Mouse (Mus musculus) embryonic facial prominence, embryonic 14.5 days (tissue): ENCODE results near the gene Irak4. TPM values are rescaled to one million over a fixed set of nuclear protein-coding genes. Genes with fewer than 3 reads are reported as not detected.

ENCODE experiments used
- ATAC-seq: fragments of 200-750 bp; cut with Nextera tagmentation; 2 replicates; pipeline ENCODE4 v1.8.0; 2017; ENCODE audit warnings: low read depth, moderate number of reproducible peaks, moderate TSS enrichment
- DNase-seq: peaks from one replicate; pipeline ENCODE4 v3.0.0-alpha.2; 2015; ENCODE audit warnings: low spot score
- H3K27ac ChIP-seq: fragments of 300-500 bp; sonication (generic); replicated peaks from 2 replicates; pipeline ENCODE4 v1.5.1; 2014; ENCODE audit warnings: low read depth, mild to moderate bottlenecking, low read length, moderate library complexity
- H3K27me3 ChIP-seq: fragments of 300-500 bp; sonication (generic); replicated peaks from 2 replicates; pipeline ENCODE4 v1.6.1; 2014; ENCODE audit warnings: low read length; ENCODE audit not compliant: control insufficient read depth, insufficient read depth
- H3K36me3 ChIP-seq: fragments of 300-500 bp; sonication (generic); 2 replicates; pipeline ENCODE4 v1.6.1; 2014; ENCODE audit warnings: low read length, mixed read lengths; ENCODE audit not compliant: control insufficient read depth, insufficient read depth
- H3K4me1 ChIP-seq: fragments of 300-500 bp; sonication (generic); 2 replicates; pipeline ENCODE4 v1.6.1; 2014; ENCODE audit warnings: antibody characterized with exemption, low read length; ENCODE audit not compliant: control insufficient read depth, insufficient read depth
- H3K4me2 ChIP-seq: fragments of 300-500 bp; sonication (generic); 2 replicates; pipeline ENCODE4 v1.6.1; 2014; ENCODE audit warnings: low read depth, mild to moderate bottlenecking, low read length, moderate library complexity, mixed read lengths
- H3K4me3 ChIP-seq: fragments of 300-500 bp; sonication (generic); 2 replicates; pipeline ENCODE4 v1.5.1; 2014; ENCODE audit warnings: low read depth, mild to moderate bottlenecking, low read length
- H3K9ac ChIP-seq: fragments of 300-500 bp; sonication (generic); 2 replicates; pipeline ENCODE4 v1.6.1; 2014; ENCODE audit warnings: low read depth, mild to moderate bottlenecking, low read length, moderate library complexity, mixed read lengths
- H3K9me3 ChIP-seq: fragments of 300-500 bp; sonication (generic); 2 replicates; pipeline ENCODE4 v1.6.1; 2016; ENCODE audit warnings: low read length; ENCODE audit not compliant: control insufficient read depth
- WGBS: fragments of 180-500 bp; shearing (Covaris S2); extraction: QIAGEN DNeasy Blood & Tissue Kit; methylation state at CpG from one replicate; pipeline ENCODE4 v1.1.7; 2014; 5-methylcytosine and 5-hydroxymethylcytosine counted together
- polyA plus RNA-seq: library from polyadenylated mRNA; unstranded; fragments of >200 nt; fragmentation: Nextera tagmentation; extraction: Ambion mirVana; gene quantifications from 2 replicates; pipeline ENCODE4 v1.2.1, GENCODE M21; 2014

Irak4 gene
- polyA plus RNA-seq = 4.4 and 5.2 TPM in 2 replicates

DNA sequence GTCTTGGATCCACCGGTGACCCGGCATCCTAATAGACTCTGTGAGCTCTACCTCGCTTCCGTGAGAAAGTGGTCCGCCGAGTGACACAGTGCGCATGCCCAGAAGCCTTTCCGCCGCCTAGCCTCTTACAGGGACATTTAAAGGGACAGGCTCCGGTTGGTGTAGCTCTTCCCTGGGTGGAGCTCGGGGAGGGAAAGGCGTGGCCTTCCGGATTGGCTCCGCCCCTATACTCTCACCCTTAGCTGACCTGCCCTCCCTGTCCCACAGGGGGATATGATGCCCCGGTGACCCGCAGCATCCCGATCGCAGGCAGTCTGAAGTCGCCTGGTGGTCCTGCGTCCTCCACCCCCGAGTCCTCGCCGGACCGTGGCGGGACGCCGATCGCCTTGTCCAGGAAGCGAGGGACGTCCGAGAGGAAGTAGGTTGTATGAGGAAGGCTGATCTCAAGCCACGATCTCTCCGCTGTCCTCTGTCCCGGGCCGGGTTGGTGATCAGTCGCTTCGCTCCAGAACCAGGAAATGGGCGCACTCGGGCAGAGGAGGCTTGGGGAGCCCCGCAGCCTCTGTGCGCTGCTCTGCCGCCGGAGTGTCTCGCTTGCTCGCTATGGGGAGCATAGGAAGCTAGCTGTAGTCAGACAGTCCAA is at the start of gene Irak4, which contains the start of gene Pus7l:
Gene Irak4, plus strand, starts transcription at position 235 of the 643 bp plus-strand sequence.
Gene Pus7l, minus strand, starts transcription at position 139 of the 643 bp plus-strand sequence.
- H3K4me2 ChIP-seq = peak within 1 kb of the TSS; percentile 84
- under 1% methylated on average over 41 of the region's 45 CpGs for WGBS

DNA sequence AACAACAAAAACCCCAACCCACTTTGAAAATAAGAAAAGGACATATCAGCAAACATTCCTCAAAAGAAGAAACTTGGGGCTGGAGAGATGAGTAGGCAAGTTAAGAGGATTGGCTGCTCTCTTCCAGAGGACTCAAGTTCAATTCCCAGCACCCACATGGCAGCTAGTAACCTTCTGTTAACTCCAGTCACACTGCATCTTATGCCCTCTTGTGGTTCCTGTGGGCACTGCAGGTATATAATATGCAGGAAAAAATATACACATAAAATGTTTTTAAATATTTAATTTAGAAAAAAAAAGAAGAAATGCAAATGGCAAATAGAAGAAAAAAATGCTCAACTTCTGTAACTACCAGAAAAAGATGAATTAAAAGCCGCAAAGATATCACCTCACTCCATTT is 49.0 kb upstream of the Irak4 start:
- no peak overlapping the region for H3K9ac ChIP-seq
- no peak for ATAC-seq
- 0 out of 2 replicates have a peak, but pooled peaks cover 7% of the 10 kb centered on the region for H3K9me3 ChIP-seq
- no peak overlapping the region for H3K27ac ChIP-seq
- H3K36me3 ChIP-seq = no peaks in the 10 kb centered on the region
- no peak overlapping the region for H3K4me2 ChIP-seq
- no peak overlapping the region for H3K4me3 ChIP-seq
- DNase-seq = no peak
- H3K4me1 ChIP-seq = no peaks in the 10 kb centered on the region
- H3K27me3 ChIP-seq = no peaks in the 10 kb centered on the region
- 95% methylated on average over 1 of the region's 1 CpGs for WGBS

More for the DNA sequence above, at the start of gene Irak4, which contains the start of gene Pus7l:
- Histone ChIP-seq H3K9me3 (no peaks in the 10 kb centered on the region), H3K27me3 (no peaks in the 10 kb centered on the region), H3K4me3 (peak within 1 kb of the TSS; percentile 74), H3K9ac (peak within 1 kb of the TSS; percentile 71), H3K36me3 (no peaks in the 10 kb centered on the region), H3K4me1 (peaks cover 4% of the 10 kb centered on the region; the same call in 1 of the 2 replicates), H3K27ac (no peak within 1 kb of the TSS; the same call in 1 of the 2 replicates)
- peak; percentile 99 for ATAC-seq
- peak; percentile 97 for DNase-seq

DNA sequence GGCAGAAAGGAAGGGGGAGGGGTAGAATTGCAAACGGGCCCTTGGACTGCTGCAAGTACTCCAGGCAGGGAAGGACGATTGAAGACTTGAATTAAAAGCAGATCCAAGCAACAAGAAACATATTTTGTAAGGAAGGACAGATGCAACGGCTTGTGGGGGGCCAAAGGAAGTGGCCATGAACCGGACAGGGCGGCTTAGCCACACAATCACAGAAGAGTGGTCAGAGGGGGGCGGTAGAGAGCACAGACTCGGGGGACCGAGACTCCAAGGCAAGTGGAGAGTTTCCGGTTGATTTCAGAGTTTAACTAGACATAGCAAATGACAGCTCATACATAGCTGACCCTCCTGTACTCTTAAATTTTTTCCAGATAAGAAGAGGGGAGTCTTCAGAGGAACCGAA is 47.5 kb upstream of the Irak4 start:
- Histone ChIP-seq H3K9ac (no peak overlapping the region), H3K4me2 (no peak overlapping the region), H3K27ac (no peak overlapping the region), H3K9me3 (0 out of 2 replicates have a peak, but pooled peaks cover 7% of the 10 kb centered on the region), H3K27me3 (no peaks in the 10 kb centered on the region), H3K4me1 (no peaks in the 10 kb centered on the region), H3K36me3 (no peaks in the 10 kb centered on the region), H3K4me3 (no peak overlapping the region)
- ATAC-seq (no peak), DNase-seq (no peak)
- 53% methylated on average over 10 of the region's 10 CpGs for WGBS

DNA sequence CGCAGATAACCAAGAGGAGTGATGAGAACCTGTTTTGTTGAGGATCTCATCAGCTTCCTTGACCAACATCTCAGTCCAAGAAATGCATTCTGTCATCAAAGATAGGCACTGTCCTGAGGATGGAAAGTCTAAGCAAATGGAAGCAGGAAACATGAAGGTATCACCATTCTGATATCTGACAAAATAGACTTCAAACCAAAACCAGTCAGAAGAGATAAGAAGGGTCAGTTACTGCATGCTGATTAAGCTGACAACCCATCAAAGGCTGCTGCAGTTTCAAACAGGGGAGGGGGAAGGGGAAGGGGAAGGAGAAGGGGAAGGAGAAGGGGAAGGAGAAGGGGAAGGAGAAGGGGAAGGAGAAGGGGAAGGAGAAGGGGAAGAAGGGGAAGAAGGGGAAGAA is 44.2 kb upstream of the Irak4 start:
- H3K9me3 ChIP-seq = 0 out of 2 replicates have a peak, but pooled peaks cover 4% of the 10 kb centered on the region
- H3K4me3 ChIP-seq = no peak overlapping the region
- H3K27me3 ChIP-seq = no peaks in the 10 kb centered on the region
- no peak for ATAC-seq
- no peak overlapping the region for H3K9ac ChIP-seq
- H3K4me1 ChIP-seq = no peaks in the 10 kb centered on the region
- no peak overlapping the region for H3K4me2 ChIP-seq
- 76% methylated on average over 1 of the region's 1 CpGs for WGBS
- H3K36me3 ChIP-seq = no peaks in the 10 kb centered on the region
- no peak overlapping the region for H3K27ac ChIP-seq
- no peak for DNase-seq

DNA sequence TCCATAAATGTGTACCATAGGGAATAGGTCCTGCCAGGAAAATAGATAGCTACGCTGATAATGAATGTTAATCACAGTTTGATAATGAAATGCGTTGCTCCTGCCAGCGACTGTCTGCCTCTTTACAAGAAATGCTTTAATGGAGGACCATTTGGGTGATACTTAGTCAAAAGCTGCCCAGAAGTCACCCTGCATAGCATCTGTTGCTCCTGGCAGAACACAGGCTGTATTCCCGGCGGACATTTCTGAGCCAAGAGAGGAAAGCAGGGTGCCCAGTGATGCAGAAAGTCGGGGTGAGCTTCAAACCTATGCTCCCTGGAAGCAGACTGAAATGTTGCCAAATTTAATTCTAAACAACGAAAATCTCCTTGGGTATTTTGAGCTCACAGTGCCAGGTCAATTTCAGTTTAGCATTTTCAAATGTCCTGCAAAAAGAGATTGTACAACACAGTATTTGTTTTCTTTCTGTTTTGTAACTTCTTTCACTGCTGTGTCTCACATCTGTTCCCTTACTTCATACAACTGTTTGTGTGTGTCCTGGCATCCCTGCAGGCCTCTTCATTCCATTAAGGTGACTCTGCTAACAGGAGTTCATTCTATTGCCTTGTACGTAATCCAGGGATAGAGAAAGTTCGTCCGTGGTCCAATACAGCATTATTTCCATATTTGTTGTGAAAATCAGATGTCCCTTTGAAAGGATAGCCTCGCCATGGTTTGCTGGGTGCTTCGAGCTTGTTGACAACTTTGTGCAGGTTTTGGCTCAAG is 39.8 kb upstream of the Irak4 start:
- 67% methylated on average over 12 of the region's 12 CpGs for whole genome bisulfite sequencing
- no peak for ATAC-seq
- H3K4me3 ChIP-seq = no peak overlapping the region

DNA sequence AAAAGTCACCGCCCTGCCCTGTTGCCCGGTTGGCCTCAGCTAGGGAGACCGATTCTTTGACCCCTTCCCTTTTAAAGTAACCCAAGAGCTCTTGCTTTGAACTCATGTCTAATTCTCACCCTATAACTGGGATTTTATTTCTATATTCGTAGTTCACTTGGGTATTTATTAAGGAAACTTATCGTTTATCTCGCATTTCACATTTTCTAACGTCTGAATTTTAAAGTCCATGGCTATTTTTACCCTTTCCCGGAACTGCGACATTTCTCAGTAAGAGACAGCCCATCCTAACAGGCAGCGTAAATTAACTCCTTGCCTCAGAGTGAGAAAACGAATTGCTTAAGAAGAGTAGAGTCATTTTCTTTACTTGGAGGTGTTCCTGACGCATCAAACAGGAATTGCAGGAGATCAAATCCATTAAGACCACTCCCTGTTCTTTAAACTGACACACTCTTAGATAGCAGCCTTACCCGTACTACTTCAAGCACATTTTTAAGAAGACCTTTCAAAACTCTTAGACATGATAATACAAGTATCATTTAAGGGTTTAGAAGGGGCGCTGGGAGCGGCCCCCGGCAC is 25.4 kb upstream of the Irak4 start:
- H3K36me3 ChIP-seq = 0 out of 2 replicates have a peak, but pooled peaks cover 3% of the 10 kb centered on the region
- no peaks in the 10 kb centered on the region for H3K27me3 ChIP-seq
- H3K4me1 ChIP-seq = no peaks in the 10 kb centered on the region
- H3K27ac ChIP-seq = no peak overlapping the region
- WGBS = 74% methylated on average over 16 of the region's 16 CpGs
- H3K4me2 ChIP-seq = no peak overlapping the region
- H3K9ac ChIP-seq = no peak overlapping the region
- no peak for DNase-seq
- no peak for ATAC-seq
- no peaks in the 10 kb centered on the region for H3K9me3 ChIP-seq
- no peak overlapping the region for H3K4me3 ChIP-seq

More for the DNA sequence above, 39.8 kb upstream of the Irak4 start:
- Histone ChIP-seq H3K9me3 (no peaks in the 10 kb centered on the region), H3K27ac (no peak overlapping the region), H3K27me3 (no peaks in the 10 kb centered on the region), H3K4me1 (no peaks in the 10 kb centered on the region), H3K9ac (no peak overlapping the region), H3K4me2 (no peak overlapping the region), H3K36me3 (no peaks in the 10 kb centered on the region)
- DNase-seq = peak; percentile 54

DNA sequence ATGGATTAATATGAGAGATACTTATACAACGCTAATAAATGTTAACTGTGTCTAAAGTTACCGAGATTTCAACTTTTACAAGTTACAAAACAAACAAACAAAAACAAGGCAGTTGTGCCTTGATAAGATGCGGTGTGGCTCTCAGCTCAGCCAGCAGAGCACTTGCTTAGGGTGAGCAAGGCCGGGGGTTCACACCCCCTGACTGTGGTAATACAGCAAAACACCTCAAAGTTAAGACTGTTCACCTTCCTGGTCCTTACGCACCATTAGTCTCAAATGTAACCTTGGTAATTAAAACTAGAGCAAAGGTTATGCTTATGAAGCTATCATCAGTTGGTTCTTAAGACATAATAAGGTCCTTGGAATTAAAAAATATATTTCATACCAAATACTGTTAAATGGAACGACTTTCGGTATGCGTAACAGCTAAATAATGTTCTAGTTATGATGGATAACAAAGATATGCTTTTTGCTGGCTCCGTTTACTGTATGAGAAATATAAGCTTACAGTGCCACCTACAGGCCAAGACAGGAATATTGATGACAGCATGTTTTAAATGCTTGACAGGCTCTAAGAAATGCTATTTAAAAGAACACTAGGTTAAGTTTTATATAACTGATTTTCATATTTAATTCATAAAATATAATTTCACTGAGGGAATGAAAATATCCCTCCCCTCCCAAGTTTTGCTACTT is 23.1 kb upstream of the Irak4 start:
- H3K27ac ChIP-seq = no peak overlapping the region
- H3K36me3 ChIP-seq = 0 out of 2 replicates have a peak, but pooled peaks cover 12% of the 10 kb centered on the region
- no peaks in the 10 kb centered on the region for H3K27me3 ChIP-seq
- H3K4me3 ChIP-seq = no peak overlapping the region
- peak; percentile 79; the same call in 1 of the 2 replicates for ATAC-seq
- peak; percentile 92 for DNase-seq
- no peak overlapping the region for H3K4me2 ChIP-seq
- H3K9me3 ChIP-seq = no peaks in the 10 kb centered on the region
- H3K9ac ChIP-seq = no peak overlapping the region
- H3K4me1 ChIP-seq = no peaks in the 10 kb centered on the region
- 39% methylated on average over 9 of the region's 9 CpGs for WGBS

DNA sequence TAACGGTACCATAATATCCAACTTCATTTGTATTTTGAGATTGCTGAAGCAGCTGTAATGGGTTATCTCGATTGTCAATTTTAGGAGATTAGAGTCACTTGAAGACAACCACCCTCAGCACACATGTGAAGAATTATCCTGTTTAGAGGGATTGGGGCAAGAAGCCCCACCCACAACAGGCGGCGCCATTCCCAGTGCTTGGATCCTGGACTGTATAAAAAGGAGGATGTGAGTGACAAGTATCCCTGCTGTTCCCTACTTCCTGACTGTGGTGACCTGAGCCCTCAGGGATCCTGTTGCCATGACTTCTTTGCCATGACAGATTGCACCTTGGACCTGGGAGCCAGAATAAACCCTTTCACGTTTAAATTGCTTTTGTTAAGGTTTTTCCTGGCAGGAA is 22.5 kb upstream of the Irak4 start:
- no peak for DNase-seq
- Histone ChIP-seq H3K27ac (no peak overlapping the region), H3K36me3 (0 out of 2 replicates have a peak, but pooled peaks cover 16% of the 10 kb centered on the region), H3K9ac (no peak overlapping the region), H3K4me3 (no peak overlapping the region), H3K9me3 (no peaks in the 10 kb centered on the region), H3K27me3 (no peaks in the 10 kb centered on the region), H3K4me1 (no peaks in the 10 kb centered on the region), H3K4me2 (no peak overlapping the region)
- ATAC-seq = no peak
- WGBS = 60% methylated on average over 5 of the region's 5 CpGs
